Mouse (Mus musculus): ENCODE results near the gene Mark2. TPM values are rescaled to one million over a fixed set of nuclear protein-coding genes. Genes with fewer than 3 reads are reported as not detected.

Gene Mark2
- polyA plus RNA-seq, 1 experiment = 38.5 TPM

GRCm38 (mm10) chr19:7236011-7236410 lies 105.6 kb downstream of the Mark2 start:
- Histone ChIP-seq H3K4me1 (ENCODE audit: control insufficient read depth, insufficient read depth, low read length) (no peaks in the 10 kb centered on the region), H3K27ac (ENCODE audit: insufficient read depth, low read length) (no peak overlapping the region), H3K4me3 (ENCODE audit: insufficient read depth, low read length) (no peak overlapping the region)
- TF ChIP-seq POLR2A (IDR thresholded peaks at IDR 0.05; ENCODE audit: low read depth, low read length) (no peak), CTCF (IDR thresholded peaks at IDR 0.05; ENCODE audit: borderline replicate concordance, insufficient read depth, low read length) (no peak)

- Histone ChIP-seq H3K27ac (ENCODE audit: insufficient read depth, low read length) (no peak overlapping the region), H3K4me3 (ENCODE audit: insufficient read depth, low read length) (no peak overlapping the region), H3K4me1 (ENCODE audit: control insufficient read depth, insufficient read depth, low read length) (no peaks in the 10 kb centered on the region)
- no peak for TF ChIP-seq CTCF (IDR thresholded peaks at IDR 0.05; ENCODE audit: borderline replicate concordance, insufficient read depth, low read length)
- TF ChIP-seq POLR2A (IDR thresholded peaks at IDR 0.05; ENCODE audit: low read depth, low read length) = no peak
Observed at GRCm38 (mm10) chr19:7235461-7235860, 106.2 kb downstream of the Mark2 start.

GRCm38 (mm10) chr19:7234537-7235221 lies 107.0 kb downstream of the Mark2 start:
- H3K4me1 ChIP-seq (ENCODE audit: control insufficient read depth, insufficient read depth, low read length) = no peaks in the 10 kb centered on the region
- TF ChIP-seq CTCF (IDR thresholded peaks at IDR 0.05; ENCODE audit: borderline replicate concordance, insufficient read depth, low read length) (peak; percentile 64; the same call in 1 of the 2 replicates), POLR2A (IDR thresholded peaks at IDR 0.05; ENCODE audit: low read depth, low read length) (no peak)

GRCm38 (mm10) chr19:7226511-7226914 lies 115.1 kb downstream of the Mark2 start:
- H3K4me1 ChIP-seq (ENCODE audit: control insufficient read depth, insufficient read depth, low read length) = no peaks in the 10 kb centered on the region
- no peak overlapping the region for H3K27ac ChIP-seq (ENCODE audit: insufficient read depth, low read length)
- H3K4me3 ChIP-seq (ENCODE audit: insufficient read depth, low read length) = no peak overlapping the region
- TF ChIP-seq CTCF (IDR thresholded peaks at IDR 0.05; ENCODE audit: borderline replicate concordance, insufficient read depth, low read length) (no peak), POLR2A (IDR thresholded peaks at IDR 0.05; ENCODE audit: low read depth, low read length) (no peak)

More at GRCm38 (mm10) chr19:7234537-7235221, 107.0 kb downstream of the Mark2 start:
- Histone ChIP-seq H3K4me3 (ENCODE audit: insufficient read depth, low read length) (no peak overlapping the region), H3K27ac (ENCODE audit: insufficient read depth, low read length) (no peak overlapping the region)

Other genes with a start within 250 kb of the Mark2 start
- gene Flrt1, start 236.1 kb downstream of the Mark2 start, polyA plus RNA-seq (2011; ENCODE audit: insufficient read length, low read depth, missing spikeins) = 5.3 and 6.4 TPM in 2 replicates
- gene Otub1, start 135.5 kb downstream of the Mark2 start, polyA plus RNA-seq (2011; ENCODE audit: insufficient read length, low read depth, missing spikeins) = 116 and 134 TPM in 2 replicates
- 456 and 560 TPM in 2 replicates for gene Cox8a, start 124.2 kb downstream of the Mark2 start, polyA plus RNA-seq (2011; ENCODE audit: insufficient read length, low read depth, missing spikeins)
- 23.4 and 24.8 TPM in 2 replicates for gene Naa40, start 100.7 kb downstream of the Mark2 start, polyA plus RNA-seq (2011; ENCODE audit: insufficient read length, low read depth, missing spikeins)
- gene Rcor2, start 74.5 kb downstream of the Mark2 start, polyA plus RNA-seq (2011; ENCODE audit: insufficient read length, low read depth, missing spikeins) = 10.3 and 11.6 TPM in 2 replicates
- 24.6 and 34.9 TPM in 2 replicates for gene Spindoc, start 41.1 kb upstream of the Mark2 start, polyA plus RNA-seq (2011; ENCODE audit: insufficient read length, low read depth, missing spikeins)
- gene 2700081O15Rik, start 75.8 kb upstream of the Mark2 start, polyA plus RNA-seq (2011; ENCODE audit: insufficient read length, low read depth, missing spikeins) = 30.8 and 46.0 TPM in 2 replicates
- 199 and 206 TPM in 2 replicates for gene Rtn3, start 141.4 kb upstream of the Mark2 start, polyA plus RNA-seq (2011; ENCODE audit: insufficient read length, low read depth, missing spikeins)
- gene Atl3, start 152.2 kb upstream of the Mark2 start, polyA plus RNA-seq (2011; ENCODE audit: insufficient read length, low read depth, missing spikeins) = 151 and 162 TPM in 2 replicates
- gene Pla2g16, start 215.6 kb upstream of the Mark2 start, polyA plus RNA-seq (2011; ENCODE audit: insufficient read length, low read depth, missing spikeins) = 17.5 and 20.7 TPM in 2 replicates

All from embryonic fibroblast, embryonic 13.5 days (primary cell).